Mouse (Mus musculus) layer of hippocampus, adult 18-20 months (tissue): ENCODE data around the gene Arid1b. TPM values are rescaled to one million over a fixed set of nuclear protein-coding genes. Genes with fewer than 3 reads are reported as not detected.
A peak's percentile ranks its signal among the peaks of the same experiment; 100 is the strongest.

ENCODE experiments used
- DNase-seq, 2 experiments: peaks; one replicate each; pipeline ENCODE4 v3.0.0; 2022; ENCODE audit warnings: low spot score in 2 of 2
- total RNA-seq, 2 experiments: library from RNA; stranded (reverse); gene quantifications; 2 replicates each; pipeline ENCODE4 v1.2.3; 2021

The Arid1b gene
- total RNA-seq, 2 experiments from 2014 or later, result 103 to 108 TPM

DNA sequence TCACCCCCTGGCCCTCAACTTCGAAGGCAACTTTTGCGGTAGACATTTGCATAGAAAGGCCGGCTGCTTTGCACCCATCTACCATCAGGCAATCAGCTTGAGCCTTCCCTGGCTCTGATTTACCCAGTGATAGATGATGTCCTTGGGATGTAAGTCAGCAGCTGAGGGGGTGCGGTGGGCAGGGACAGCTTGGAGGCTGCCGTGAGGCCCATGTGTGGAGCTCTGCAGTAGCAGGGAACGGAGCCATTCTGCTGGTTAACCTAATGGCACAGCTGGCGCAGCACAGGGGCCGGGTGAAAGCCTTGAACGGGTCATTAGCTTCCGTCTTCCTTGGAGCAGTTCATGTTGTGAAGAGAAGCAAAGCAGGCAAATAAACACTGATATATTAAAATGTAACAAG, 275.2 kb downstream of the Arid1b start:
- DNase-seq, result no peak

DNA sequence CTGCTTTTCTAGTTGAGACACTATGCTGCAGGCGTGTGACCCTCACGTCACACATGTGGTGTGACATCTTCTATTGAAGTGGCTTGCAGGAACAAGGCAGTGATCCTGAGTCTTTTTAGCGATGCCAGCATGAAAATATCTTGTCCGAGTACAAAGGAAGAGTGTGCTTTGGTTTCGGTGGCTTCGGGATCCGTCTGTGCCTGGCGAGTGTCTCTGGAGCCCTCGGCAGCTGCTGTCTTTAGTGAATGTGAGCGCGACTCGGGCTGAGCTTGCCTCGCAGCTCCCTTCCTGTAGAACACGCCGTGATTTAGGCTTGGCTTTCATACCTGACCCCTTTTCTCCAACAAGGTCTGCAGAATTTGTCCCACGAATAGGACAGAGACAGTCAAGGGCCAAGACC, 275.6 kb downstream of the Arid1b start:
- DNase-seq, result peak in 1 of 2 experiments; percentile 53

DNA sequence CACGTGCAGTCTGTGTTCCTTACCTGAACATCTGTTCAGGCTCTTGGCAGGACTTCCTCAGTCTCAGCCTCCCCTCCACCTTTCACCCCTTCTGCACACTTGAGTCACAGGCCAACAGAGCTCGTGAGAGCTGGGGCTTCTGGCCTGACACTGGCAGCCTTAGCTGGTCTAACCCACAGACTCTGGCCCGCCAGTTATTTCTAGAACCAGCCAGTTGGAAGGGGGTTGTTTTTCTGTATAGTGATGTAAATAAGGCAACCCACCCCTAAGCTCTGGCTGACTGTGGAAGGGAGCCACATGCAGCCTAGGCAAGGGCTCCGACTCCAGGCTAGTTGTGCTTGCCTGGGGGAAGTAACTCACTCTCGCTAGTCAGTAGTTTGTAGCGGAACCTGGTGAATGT, 276.7 kb downstream of the Arid1b start:
- no peak for DNase-seq

DNA sequence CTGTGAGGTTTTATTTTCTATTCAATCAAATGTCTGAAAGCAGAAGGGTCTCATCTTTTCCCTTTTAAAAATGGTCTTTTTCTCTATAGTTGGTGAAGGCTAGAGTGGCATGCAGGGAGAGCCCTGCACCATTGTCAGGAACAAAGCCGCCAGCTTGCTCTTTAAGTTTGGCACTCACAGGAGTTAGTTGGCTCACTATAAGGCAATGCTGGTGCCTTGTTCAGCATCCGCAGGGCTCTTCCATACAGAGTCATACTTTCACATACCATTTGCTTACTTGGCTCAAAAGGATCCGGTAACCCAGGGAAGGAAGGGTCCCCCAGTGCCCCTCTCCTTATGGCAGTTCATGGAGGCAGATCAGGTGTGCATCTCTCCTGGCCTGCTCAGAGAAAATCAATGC, 279.0 kb downstream of the Arid1b start:
- no peak for DNase-seq

DNA sequence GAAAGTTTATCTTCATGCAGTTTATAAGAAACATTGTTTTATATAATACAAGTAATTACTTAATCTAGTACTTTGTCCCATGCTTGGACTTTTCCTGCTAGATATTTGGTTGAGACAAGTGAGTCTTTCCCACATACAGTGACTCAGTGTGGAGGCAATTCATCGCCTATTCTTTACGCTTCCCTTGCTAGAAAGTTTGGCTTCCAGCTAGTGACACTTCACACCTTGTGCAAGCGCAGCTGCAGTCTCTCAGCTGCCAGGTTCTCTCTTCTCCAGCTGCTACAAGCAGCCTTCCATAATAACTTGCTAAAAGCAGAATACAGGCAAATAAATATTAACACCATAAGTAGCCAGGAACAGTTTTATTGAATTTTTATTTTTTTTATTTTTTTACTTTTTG, 279.6 kb downstream of the Arid1b start:
- DNase-seq, result no peak

DNA sequence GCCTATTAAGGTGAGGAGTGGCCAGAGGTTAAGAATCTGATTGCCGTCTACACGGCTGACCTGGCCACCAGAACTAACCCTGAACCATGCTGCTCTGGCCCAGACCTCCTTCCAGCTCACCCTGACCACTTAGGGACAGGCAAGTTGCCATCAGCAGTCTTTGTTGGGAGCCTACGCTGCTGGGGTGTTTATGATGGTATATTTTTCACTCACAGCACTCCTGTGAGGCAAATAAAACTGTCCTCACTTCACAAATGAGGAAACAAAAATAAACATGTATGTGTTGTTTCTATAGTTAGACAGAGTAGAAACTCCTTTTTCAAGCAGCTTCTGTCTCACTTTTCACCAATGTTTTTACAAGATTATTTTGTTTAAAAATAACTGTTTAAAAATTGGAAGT, 280.3 kb downstream of the Arid1b start:
- no peak for DNase-seq

DNA sequence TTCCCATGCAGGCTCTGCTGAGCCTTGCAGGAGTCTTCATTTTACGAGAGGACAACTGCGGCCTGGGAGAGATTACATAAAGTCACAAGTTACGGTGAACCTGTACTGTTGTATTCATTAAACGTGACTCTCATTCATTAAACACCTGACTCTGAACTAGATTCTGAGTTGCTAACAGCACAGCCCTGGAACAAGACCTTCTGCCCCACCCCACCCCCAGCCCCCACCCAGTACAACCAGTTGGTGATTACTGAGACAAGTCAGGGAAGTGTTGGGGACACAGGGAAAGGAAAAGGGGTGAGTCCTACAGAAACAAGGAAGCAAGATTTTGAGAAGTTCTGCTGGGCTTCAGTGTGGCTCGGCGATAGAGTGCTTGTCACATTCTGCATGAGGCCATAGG, 281.6 kb downstream of the Arid1b start:
- DNase-seq, result no peak

DNA sequence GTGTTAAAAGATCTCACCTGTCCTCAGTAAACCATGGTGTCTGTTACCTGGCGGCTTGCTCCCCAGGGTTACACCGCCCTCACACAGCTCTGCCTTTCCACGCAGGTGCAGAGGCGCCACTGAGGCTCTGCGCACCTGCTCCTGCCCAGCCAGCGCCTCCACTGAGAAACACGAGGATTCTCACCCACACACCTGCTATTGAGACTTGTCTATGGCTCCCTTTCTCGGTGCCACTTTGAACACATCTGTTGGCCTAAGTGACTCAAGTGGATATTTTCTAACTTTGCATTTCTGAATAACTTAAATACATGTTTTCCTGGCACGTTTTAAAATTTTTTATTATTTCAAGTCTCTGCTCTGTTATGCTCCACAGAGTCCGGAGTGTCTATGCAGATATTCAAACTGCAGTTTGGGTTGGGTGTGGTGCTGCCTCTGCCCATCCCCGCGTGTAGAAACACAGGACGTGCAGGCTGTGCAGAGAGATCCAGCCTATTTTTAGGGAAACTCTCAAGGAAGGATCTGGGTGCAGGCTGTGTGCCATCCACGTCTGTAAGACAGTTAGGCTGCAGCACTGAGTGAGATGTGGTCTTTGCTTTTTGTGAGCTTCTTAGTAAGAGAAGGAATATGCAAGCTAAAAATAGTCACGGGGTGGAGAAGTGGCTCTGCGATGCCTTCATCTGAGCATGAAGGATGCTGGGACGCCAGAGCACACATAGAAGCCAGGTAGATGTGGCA, 283.2 kb downstream of the Arid1b start:
- DNase-seq, result no peak

DNA sequence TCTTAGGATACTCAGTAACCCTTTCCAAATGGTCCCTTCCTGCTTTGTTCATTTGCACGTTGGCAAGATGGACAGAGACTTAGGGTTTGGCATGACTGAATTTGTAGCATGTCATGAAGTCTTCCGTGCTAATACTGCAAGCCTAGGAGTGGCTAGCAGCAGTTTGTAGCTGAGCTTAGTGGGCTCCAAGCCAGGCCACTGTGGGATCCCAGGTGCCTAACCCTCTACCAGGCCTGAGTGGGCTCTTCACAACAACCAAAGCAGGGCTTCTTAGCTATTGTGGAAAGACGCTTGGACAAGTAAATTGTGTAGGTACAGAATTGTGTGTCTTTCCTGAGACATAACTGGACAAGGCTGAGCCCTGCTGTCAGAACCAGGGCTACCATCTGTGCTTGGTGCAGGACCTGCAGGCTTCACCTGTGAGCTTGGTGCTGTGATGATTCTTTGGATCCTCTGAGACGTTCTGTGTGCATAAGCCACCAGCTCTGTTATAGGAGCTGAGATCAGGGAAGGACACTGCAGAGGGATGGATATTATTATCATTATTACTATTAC, 286.4 kb downstream of the Arid1b start:
- no peak for DNase-seq

DNA sequence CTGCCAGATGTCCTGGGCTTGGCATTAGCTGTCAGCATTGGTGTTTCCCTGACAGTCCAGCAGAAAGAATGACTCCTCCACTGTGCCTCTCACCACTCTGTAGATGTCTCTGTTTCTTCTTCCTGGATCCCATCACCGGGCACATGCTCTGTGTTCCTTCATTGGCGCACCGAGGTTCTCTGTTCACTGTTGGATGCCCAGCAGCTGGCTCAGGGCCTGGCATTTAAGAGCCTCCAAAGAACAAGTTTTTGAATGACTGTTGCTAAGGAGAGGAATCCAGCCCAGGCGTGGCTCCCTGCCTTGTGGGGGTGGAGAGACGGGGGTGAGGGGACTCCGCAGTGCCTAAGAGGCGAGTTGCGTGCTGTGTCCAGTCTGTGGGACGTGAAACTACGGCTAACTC, 290.7 kb downstream of the Arid1b start:
- peak in 1 of 2 experiments; percentile 60 for DNase-seq

DNA sequence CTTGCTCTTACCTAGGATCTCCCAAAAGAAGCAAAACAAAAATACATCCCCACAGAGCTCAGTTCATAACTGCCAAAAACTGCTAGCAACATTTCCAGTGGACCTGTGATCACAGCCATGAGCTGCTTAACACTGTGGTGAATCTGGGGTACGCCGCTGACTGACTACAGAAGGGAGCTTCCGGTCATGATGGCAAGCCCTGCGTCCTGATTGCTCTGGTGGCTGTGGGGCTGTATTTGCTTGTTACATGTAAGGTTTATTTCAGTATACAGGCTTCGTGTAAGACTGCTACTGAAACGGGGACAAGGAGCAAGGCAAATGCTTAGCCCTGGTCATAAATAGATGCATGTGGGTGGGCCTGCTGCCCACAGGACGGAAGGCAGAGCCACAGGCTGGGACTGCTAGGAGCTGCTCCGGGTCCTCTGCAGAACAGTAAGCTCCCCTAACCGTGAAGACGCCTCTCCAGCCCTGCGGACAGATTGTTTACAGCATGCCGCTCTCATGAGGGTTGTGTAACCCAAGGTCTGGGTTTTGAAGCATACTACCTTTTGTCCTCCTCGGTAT, 291.8 kb downstream of the Arid1b start:
- DNase-seq, result peak in 1 of 2 experiments; percentile 51

DNA sequence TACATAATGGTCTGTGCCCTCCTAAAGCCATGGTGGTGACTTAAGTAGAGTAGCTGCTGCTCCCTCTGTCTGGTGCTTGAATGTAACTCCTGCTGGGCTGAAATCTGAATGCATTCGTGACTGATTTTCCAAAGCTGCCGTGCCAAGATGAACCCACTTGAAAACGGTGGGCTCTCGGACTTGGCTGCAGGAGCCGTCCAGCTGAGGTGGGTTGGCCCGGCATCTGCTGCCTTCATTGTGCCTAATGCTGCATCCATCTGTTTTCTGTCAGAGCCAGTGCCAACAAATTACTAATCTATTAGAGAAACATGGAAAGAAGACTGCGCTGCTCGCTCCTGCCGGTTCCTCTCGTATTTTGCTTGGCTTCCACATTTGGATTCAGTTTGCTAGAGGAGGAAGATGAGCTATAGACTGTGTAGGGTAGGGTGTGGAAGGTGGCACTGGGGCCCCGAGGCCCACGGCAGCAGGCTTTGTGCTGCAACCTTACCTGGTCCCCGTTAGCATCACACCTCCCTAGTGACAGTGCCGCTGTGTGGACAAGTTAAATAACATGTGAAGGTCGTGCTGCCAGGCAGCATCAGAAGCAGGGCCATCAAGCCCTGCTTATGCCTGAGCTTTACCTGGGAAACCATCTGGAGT, 292.6 kb downstream of the Arid1b start:
- DNase-seq, result peak; percentile 84 to 94

DNA sequence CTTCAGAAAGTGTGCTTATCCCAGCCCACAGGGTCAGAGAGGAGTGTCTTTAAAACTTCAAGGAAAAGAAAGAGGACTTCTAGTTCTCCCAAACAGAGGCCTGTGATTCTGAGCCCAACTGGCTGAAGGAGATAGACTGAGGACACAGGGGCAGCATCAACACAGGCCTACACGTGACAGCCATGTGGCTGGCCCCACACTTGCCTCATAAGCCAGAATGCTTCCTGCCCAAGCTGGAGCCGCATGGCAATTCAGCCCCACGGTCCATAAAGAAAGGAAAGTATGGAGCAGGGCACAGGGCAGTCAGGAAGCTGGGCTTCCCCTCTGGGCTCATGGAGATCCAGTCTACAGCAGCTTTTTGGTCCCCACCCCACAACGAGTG, 293.1 kb downstream of the Arid1b start:
- no peak for DNase-seq

DNA sequence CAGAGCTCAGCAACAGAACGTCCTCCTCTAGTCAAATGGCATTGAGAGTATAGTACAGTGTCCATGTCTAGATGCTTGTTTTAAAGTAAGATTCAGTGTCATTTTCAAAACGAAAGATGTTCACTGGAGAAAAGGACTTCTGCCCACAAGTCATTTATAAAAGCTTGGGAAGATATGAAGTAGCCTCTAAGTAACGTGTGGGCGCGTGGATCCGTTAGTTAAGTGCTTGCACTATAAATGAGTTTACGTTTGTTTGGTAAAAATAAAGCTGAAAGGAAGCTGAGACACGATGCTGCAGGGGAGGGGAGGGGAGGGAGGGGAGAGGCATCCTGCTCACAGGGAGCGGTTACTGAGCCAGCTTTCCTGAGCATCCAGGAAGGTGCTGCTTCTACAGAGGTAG, 293.5 kb downstream of the Arid1b start:
- no peak for DNase-seq

DNA sequence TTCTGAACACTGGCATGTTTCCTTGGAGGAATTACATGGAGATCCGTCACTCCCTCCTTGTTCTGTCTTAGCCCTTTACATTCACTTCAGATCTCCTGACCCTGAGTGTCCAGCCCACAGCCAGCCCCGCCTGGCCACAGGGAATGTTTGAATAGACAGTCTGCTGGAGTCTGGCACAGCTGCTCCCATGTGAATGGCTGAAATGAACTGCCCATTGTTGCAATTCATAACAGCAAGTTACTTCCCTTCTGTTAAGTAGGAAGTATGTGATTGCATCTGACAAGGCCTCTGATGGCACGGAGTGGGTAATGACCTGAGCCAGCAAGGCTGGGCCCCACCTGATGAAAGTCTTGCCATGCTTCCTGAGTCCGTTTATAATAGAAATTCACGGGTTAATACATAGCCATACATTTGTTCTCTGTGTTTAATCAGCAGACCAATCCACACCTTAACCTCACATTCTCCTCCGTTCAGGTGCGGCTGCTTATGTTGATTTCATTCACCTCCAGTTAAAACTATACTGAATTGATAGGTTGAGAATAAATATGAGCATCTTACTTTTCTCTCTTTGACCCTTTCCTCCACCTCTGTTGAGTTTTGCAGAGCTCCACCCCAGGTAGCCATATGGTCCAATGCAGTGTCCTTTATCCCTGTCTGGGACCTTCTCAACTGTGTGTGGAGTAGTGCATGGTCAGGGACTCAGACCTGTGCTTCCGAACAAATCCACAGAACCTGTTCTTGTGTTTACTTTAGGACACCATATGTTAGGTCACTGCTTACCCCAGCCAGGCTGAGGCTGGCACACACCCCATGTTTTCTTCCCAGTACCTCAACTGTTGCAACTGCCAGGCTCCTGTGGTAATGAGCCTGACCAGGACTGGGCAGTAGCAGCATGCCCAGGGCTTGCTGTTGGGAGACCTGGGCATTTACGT, 299.8 kb downstream of the Arid1b start:
- DNase-seq, result no peak

DNA sequence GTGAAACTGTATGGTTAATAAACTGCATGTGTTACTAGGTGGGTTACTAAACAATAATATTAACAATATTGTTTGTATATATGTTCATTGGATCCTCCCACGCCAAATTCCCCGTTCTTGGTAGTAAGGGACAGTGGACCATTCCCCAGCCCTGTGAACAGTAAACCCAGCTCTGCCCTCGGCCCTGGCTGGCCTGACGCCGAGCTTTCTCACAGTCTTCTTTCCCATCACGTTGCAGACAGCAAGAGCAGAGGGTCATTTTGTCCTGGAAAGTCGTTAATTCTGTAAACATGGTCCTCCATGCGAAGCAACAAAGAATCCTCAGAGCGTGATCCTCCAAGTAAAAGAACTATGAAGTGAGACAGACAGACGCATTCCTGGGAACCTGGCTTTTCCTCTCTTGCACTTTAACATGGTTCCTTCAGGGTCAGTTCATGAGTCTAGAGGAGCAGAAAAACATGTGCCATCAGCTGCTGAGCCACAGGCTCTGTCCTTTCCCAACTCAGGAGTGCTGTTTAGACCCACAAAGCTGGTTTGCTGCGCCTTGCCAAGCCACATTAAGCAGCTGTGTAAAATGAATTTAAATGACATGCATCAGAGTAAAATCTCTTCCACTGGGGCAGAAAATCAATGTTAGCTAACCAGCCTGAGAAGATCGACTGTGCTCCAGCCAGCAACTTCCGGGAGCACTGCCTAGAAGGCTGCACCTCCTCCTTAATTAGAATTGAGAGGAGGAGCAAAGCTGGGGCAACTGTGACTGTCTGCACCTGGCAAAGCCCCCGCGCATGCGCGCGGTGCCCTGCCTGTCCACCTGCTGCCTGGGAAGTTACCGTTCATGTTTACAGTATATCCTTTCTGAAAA, 301.2 kb downstream of the Arid1b start:
- peak; percentile 79 to 87 for DNase-seq

DNA sequence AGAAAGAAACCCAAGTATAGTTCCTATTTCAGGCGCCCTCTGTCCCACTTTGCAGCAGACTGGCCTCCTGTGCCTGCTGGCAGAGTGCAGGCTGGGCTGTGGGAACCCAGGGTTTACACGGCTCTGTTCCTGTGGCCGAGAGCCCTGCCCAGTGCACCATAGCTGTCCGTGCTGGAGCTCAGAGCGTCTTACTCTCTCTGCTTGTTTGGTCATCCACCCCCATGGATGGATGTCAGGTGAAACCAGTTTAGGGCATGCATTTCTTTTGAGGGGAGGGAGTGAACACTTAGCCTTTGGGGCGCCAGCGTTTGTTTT, 301.8 kb downstream of the Arid1b start:
- no peak for DNase-seq

DNA sequence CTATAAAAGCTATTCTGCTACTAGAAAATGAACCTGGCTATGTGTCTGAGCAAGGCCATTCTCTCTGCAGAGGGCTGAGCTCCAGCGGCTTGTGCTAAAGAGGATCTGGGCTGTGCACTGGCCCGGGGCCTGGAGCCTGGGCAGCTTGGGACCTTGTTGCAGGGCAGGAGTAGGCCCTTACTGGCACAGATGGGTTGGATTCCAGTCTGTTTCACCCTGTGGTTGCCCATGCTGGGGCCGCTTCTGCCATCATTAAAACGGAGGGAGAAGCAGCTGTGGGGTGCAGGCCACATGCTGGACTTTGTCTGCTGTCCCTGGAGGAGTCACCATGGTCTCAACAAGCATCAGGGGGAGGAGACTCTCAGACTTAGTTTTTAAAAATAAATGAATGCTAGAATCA, 303.4 kb downstream of the Arid1b start:
- no peak for DNase-seq

DNA sequence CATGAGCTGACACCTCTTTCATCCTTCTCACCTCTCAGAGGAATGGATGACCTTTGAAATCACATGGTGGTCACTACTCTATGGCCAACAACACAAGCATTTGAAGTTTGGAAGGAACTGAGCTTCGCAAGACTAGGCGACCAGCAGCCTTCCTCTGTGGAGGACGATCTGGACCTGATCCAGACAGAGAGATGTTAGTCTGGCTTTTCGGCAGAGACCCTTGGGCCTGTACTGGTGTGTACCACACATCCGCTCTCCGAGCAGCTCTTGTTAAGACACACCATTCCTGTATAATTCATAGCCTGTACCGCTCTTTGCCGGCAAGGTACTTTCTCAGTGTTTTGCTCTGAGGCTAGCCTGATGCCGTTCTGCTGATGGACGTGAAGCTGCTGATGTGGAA, 303.9 kb downstream of the Arid1b start:
- DNase-seq, result no peak

DNA sequence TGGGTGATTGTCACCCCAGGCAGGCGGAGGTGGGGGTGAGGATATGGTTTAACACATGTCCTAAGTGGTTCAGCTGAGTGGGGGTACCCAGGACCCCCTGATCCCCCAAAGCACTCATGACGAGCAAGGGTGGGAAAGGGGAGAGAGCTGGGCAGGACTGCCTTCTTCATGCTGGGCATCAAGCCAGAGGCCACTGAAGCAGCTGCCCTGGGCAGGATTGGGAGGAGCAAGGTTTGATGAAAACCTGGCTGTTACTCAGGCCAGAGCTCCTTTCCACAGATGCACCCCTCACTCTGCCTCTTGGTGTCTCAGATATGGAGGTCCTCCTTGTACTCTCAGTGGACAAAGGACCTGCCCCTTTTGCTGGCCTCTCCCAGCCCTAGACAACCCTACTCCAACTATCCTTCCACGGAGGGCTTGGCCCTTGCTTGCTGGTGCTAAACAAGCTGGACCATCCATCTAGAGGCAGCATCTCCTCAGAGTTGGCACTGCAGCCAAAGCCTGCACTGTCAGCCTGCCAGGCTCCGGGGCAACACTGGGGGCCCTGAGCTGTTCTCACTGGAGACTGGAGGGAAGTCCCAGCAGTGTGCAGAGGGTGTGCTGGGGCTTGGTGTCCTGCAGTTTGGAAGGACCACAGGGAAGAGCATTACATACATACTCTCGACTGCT, 304.9 kb downstream of the Arid1b start:
- no peak for DNase-seq
